ENCODE assay signal across 16 mouse cellular contexts in genomic region chr19:26339120-26339519, GRCm38 (mm10).
"Had no signal": no experiment of that assay in that cellular context is flagged by ENCODE, and none has a peak within 500 bp of the region (broad histone marks: within the 10 kb centered on the region; RNA-seq: fewer than 3 reads in every experiment).

No protein-coding gene starts in this region.

- ATAC-seq: lung, postnatal 0 days had no signal

- DNase-seq: kidney, adult 9 months; kidney, postnatal 36 days; layer of hippocampus, adult 9-11 months; layer of hippocampus, postnatal 36 days; lung, adult 2 months; lung, postnatal 36 days; midbrain, embryonic 14.5 days; right cerebral cortex, postnatal 4 days; spleen, adult 18-20 months; thymus, adult 2 months; thymus, postnatal 25 days had no signal

- H3K4me2 ChIP-seq: limb, embryonic 12.5 days; neural tube, embryonic 13.5 days had no signal

- H3K9me3 ChIP-seq: limb, embryonic 12.5 days; neural tube, embryonic 13.5 days had no signal

- H3K27me3 ChIP-seq: limb, embryonic 12.5 days; neural tube, embryonic 13.5 days had no signal

- H3K4me1 ChIP-seq: limb, embryonic 12.5 days; neural tube, embryonic 13.5 days had no signal

- H3K4me3 ChIP-seq: limb, embryonic 12.5 days; neural tube, embryonic 13.5 days had no signal

- H3K9ac ChIP-seq: limb, embryonic 12.5 days; liver, embryonic 14.5 days; neural tube, embryonic 13.5 days had no signal

- H3K27ac ChIP-seq: kidney, postnatal 0 days; limb, embryonic 12.5 days; liver, embryonic 14.5 days; neural tube, embryonic 13.5 days had no signal

- H3K36me3 ChIP-seq: limb, embryonic 12.5 days; neural tube, embryonic 13.5 days had no signal
